Mouse (Mus musculus): ENCODE measurements around the gene Usp4.

- TF ChIP-seq CTCF (IDR thresholded peaks at IDR 0.05; ENCODE audit: low read depth, low read length) (no peak), POLR2A (IDR thresholded peaks at IDR 0.05; ENCODE audit: borderline replicate concordance, low read depth, low read length) (no peak)
Measured at GRCm38 (mm10) chr9:108338551-108338885, 9.1 kb upstream of the Usp4 start.

All from bone marrow macrophage, adult 2 months (primary cell).